Mouse (Mus musculus): ENCODE measurements around the gene Mt2. TPM values are rescaled to one million over a fixed set of nuclear protein-coding genes. Genes with fewer than 3 reads are reported as not detected.

Mt2 gene
- polyA plus RNA-seq, 1 experiment from 2014 or later = 67.5 TPM

DNA sequence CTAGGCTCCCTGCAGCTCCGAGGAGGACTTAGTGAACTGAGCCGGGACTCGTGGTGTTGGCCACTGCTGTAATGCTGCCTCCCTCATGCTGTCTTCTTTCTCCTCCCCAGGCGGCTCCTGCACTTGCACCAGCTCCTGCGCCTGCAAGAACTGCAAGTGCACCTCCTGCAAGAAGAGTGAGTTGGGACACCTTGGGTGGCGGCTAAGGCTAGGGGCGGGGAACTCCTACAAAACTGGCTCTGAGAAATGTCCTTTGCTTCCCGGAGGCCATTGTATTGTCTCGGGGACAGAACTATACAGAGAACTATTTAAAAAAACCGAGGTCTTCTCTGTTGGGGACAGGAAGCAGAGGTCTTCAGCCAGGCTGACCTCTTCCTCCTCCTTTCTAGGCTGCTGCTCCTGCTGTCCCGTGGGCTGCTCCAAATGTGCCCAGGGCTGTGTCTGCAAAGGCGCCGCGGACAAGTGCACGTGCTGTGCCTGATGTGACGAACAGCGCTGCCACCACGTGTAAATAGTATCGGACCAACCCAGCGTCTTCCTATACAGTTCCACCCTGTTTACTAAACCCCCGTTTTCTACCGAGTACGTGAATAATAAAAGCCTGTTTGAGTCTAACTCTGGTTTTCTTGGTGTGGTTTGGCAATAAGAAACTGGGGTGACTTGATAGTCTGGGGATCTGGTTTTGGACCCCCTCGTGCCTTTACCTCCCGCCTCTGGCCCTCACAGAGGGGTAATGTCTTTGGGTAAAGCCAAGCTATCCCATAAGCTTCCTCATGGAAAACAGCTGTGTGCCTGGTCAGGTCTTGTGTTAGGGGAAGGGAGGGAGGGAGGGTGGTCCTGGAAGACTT lies 7.5 kb downstream of the Mt2 start:
- no peak overlapping the region for H3K27ac ChIP-seq (ENCODE audit: low read depth, low read length)
- H3K36me3 ChIP-seq (ENCODE audit: control insufficient read depth, insufficient read depth, low read length) = no peaks in the 10 kb centered on the region
- peaks cover 14% of the 10 kb centered on the region; the same call in 1 of the 2 replicates for H3K4me1 ChIP-seq (ENCODE audit: control insufficient read depth, insufficient read depth, low read length)
- H3K4me2 ChIP-seq (replicated peaks; ENCODE audit: low read depth, low read length) = peak overlapping the region; percentile 78
- peak overlapping the region; percentile 42; the same call in 1 of the 2 replicates for H3K9ac ChIP-seq (ENCODE audit: low read depth, low read length)
- WGBS = 6% methylated on average over 25 of the region's 25 CpGs
- no peak for ATAC-seq (ENCODE audit: low FRiP score, low TSS enrichment)
- H3K27me3 ChIP-seq (ENCODE audit: control insufficient read depth, insufficient read depth, low read length) = peaks cover 75% of the 10 kb centered on the region
- no peaks in the 10 kb centered on the region for H3K9me3 ChIP-seq (ENCODE audit: control insufficient read depth, low read length)
- H3K4me3 ChIP-seq (ENCODE audit: low read length) = peak overlapping the region; percentile 46

DNA sequence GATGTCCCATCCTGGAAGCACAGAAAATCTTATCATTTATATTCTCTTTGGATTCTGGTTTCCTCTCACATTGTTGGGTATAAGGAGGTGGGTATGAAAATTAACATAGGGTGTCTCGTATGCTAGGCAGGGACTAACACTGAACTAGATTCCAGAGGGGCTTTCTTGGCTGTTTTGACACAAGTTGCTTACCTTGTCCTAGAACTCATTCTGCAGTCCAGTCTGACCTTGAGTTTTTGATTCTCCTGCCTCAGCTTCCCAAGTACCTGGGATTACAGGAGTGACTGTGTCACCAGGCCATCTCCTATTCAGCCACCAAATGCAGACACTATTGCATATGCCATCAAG lies 8.1 kb downstream of the Mt2 start:
- H3K4me2 ChIP-seq (replicated peaks; ENCODE audit: low read depth, low read length) = 0 out of 2 replicates have a peak overlapping the region, but pooled peaks have one; percentile 78
- H3K4me1 ChIP-seq (ENCODE audit: control insufficient read depth, insufficient read depth, low read length) = peaks cover 14% of the 10 kb centered on the region; the same call in 1 of the 2 replicates
- WGBS = 93% methylated on average over 1 of the region's 1 CpGs
- no peak overlapping the region for H3K27ac ChIP-seq (ENCODE audit: low read depth, low read length)
- no peaks in the 10 kb centered on the region for H3K9me3 ChIP-seq (ENCODE audit: control insufficient read depth, low read length)
- ATAC-seq (ENCODE audit: low FRiP score, low TSS enrichment) = no peak
- H3K27me3 ChIP-seq (ENCODE audit: control insufficient read depth, insufficient read depth, low read length) = peaks cover 71% of the 10 kb centered on the region
- no peak overlapping the region for H3K4me3 ChIP-seq (ENCODE audit: low read length)
- H3K9ac ChIP-seq (ENCODE audit: low read depth, low read length) = no peak overlapping the region
- no peaks in the 10 kb centered on the region for H3K36me3 ChIP-seq (ENCODE audit: control insufficient read depth, insufficient read depth, low read length)

DNA sequence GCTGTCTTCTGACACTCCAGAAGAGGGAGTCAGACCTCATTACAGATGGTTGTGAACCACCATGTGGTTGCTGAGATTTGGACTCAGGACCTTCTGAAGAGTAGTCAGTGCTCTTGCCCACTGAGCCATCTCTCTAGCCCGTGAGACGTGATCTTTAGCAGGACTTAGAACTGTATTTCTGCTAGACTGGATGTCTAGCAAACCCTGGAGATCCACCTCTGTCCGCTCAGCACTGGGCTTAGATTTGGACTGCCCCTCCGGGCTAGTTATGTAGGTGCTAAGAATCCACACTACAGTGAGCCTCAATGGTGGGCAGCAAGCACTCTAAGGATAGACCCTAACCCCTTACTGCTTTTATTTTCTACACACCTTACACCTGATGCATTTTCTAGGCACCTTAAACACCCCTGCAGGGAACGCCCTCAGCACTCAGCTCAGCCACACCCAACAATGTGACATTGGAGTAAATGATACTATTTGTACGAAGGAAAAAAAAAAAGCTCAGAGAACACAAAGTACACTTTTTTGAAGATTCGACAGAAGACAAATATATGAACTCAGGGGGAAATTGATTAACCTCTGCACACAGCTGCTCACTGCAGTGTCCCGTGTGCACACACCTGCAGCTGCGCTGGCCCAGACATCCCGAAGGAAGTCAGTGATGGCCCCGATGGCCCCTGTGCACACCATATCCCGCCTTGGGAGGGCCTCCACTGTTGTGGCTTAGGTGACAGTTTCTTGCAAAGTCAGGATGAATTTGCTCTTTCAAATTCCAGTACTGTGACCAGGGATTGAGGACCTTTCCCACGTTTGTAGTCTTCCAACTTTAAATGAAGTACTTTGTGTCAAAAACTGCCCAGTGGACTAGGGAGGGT lies 9.8 kb downstream of the Mt2 start:
- H3K4me3 ChIP-seq (ENCODE audit: low read length) = no peak overlapping the region
- no peaks in the 10 kb centered on the region for H3K9me3 ChIP-seq (ENCODE audit: control insufficient read depth, low read length)
- no peak for ATAC-seq (ENCODE audit: low FRiP score, low TSS enrichment)
- H3K27me3 ChIP-seq (ENCODE audit: control insufficient read depth, insufficient read depth, low read length) = peaks cover 74% of the 10 kb centered on the region
- H3K36me3 ChIP-seq (ENCODE audit: control insufficient read depth, insufficient read depth, low read length) = no peaks in the 10 kb centered on the region
- 0 out of 2 replicates have a peak overlapping the region, but pooled peaks have one; percentile 4 for H3K9ac ChIP-seq (ENCODE audit: low read depth, low read length)
- H3K4me1 ChIP-seq (ENCODE audit: control insufficient read depth, insufficient read depth, low read length) = peaks cover 14% of the 10 kb centered on the region; the same call in 1 of the 2 replicates
- peak overlapping the region; percentile 41 for H3K4me2 ChIP-seq (replicated peaks; ENCODE audit: low read depth, low read length)
- H3K27ac ChIP-seq (ENCODE audit: low read depth, low read length) = no peak overlapping the region
- WGBS = 61% methylated on average over 13 of the region's 13 CpGs

- WGBS = under 1% methylated on average over 16 of the region's 16 CpGs
- Histone ChIP-seq H3K9ac (ENCODE audit: low read depth, low read length) (0 out of 2 replicates have a peak overlapping the region, but pooled peaks have one; percentile 4), H3K27ac (ENCODE audit: low read depth, low read length) (no peak overlapping the region), H3K27me3 (ENCODE audit: control insufficient read depth, insufficient read depth, low read length) (peaks cover 77% of the 10 kb centered on the region), H3K4me1 (ENCODE audit: control insufficient read depth, insufficient read depth, low read length) (peaks cover 14% of the 10 kb centered on the region; the same call in 1 of the 2 replicates), H3K9me3 (ENCODE audit: control insufficient read depth, low read length) (no peaks in the 10 kb centered on the region), H3K36me3 (ENCODE audit: control insufficient read depth, insufficient read depth, low read length) (no peaks in the 10 kb centered on the region), H3K4me3 (ENCODE audit: low read length) (peak overlapping the region; percentile 24; the same call in 1 of the 2 replicates), H3K4me2 (replicated peaks; ENCODE audit: low read depth, low read length) (peak overlapping the region; percentile 41)
- peak; percentile 75 for ATAC-seq (ENCODE audit: low FRiP score, low TSS enrichment)
Measured at GRCm38 (mm10) chr8:94183117-94183516, 10.7 kb downstream of the Mt2 start.

- H3K27ac ChIP-seq (ENCODE audit: low read depth, low read length) = peak overlapping the region; percentile 38; the same call in 1 of the 2 replicates
- no peak overlapping the region for H3K4me3 ChIP-seq (ENCODE audit: low read length)
- H3K27me3 ChIP-seq (ENCODE audit: control insufficient read depth, insufficient read depth, low read length) = peaks cover 64% of the 10 kb centered on the region
- no peak for ATAC-seq (ENCODE audit: low FRiP score, low TSS enrichment)
- no peak overlapping the region for H3K9ac ChIP-seq (ENCODE audit: low read depth, low read length)
- 17% methylated on average over 12 of the region's 12 CpGs for whole genome bisulfite sequencing
- H3K36me3 ChIP-seq (ENCODE audit: control insufficient read depth, insufficient read depth, low read length) = no peaks in the 10 kb centered on the region
- peaks cover 11% of the 10 kb centered on the region; the same call in 1 of the 2 replicates for H3K4me1 ChIP-seq (ENCODE audit: control insufficient read depth, insufficient read depth, low read length)
- H3K4me2 ChIP-seq (replicated peaks; ENCODE audit: low read depth, low read length) = peak overlapping the region; percentile 12; the same call in 1 of the 2 replicates
- H3K9me3 ChIP-seq (ENCODE audit: control insufficient read depth, low read length) = no peaks in the 10 kb centered on the region
Measured at GRCm38 (mm10) chr8:94184357-94184843, 11.9 kb downstream of the Mt2 start.

GRCm38 (mm10) chr8:94185791-94186190 lies 13.3 kb downstream of the Mt2 start:
- WGBS = 49% methylated on average over 6 of the region's 6 CpGs
- no peaks in the 10 kb centered on the region for H3K36me3 ChIP-seq (ENCODE audit: control insufficient read depth, insufficient read depth, low read length)
- H3K9ac ChIP-seq (ENCODE audit: low read depth, low read length) = no peak overlapping the region
- H3K27me3 ChIP-seq (ENCODE audit: control insufficient read depth, insufficient read depth, low read length) = peaks cover 50% of the 10 kb centered on the region
- no peak overlapping the region for H3K4me3 ChIP-seq (ENCODE audit: low read length)
- H3K9me3 ChIP-seq (ENCODE audit: control insufficient read depth, low read length) = no peaks in the 10 kb centered on the region
- no peak overlapping the region for H3K4me2 ChIP-seq (replicated peaks; ENCODE audit: low read depth, low read length)
- H3K4me1 ChIP-seq (ENCODE audit: control insufficient read depth, insufficient read depth, low read length) = peaks cover 11% of the 10 kb centered on the region; the same call in 1 of the 2 replicates
- no peak for ATAC-seq (ENCODE audit: low FRiP score, low TSS enrichment)
- no peak overlapping the region for H3K27ac ChIP-seq (ENCODE audit: low read depth, low read length)

- H3K9ac ChIP-seq (ENCODE audit: low read depth, low read length) = no peak overlapping the region
- peak overlapping the region; percentile 12; the same call in 1 of the 2 replicates for H3K4me3 ChIP-seq (ENCODE audit: low read length)
- peak; percentile 56 for ATAC-seq (ENCODE audit: low FRiP score, low TSS enrichment)
- H3K27me3 ChIP-seq (ENCODE audit: control insufficient read depth, insufficient read depth, low read length) = peaks cover 47% of the 10 kb centered on the region
- peaks cover 13% of the 10 kb centered on the region; the same call in 1 of the 2 replicates for H3K4me1 ChIP-seq (ENCODE audit: control insufficient read depth, insufficient read depth, low read length)
- peak overlapping the region; percentile 29 for H3K4me2 ChIP-seq (replicated peaks; ENCODE audit: low read depth, low read length)
- H3K27ac ChIP-seq (ENCODE audit: low read depth, low read length) = no peak overlapping the region
- no peaks in the 10 kb centered on the region for H3K9me3 ChIP-seq (ENCODE audit: control insufficient read depth, low read length)
- 2% methylated on average over 17 of the region's 17 CpGs for WGBS
- H3K36me3 ChIP-seq (ENCODE audit: control insufficient read depth, insufficient read depth, low read length) = no peaks in the 10 kb centered on the region
Measured at GRCm38 (mm10) chr8:94186542-94186941, 14.1 kb downstream of the Mt2 start.

DNA sequence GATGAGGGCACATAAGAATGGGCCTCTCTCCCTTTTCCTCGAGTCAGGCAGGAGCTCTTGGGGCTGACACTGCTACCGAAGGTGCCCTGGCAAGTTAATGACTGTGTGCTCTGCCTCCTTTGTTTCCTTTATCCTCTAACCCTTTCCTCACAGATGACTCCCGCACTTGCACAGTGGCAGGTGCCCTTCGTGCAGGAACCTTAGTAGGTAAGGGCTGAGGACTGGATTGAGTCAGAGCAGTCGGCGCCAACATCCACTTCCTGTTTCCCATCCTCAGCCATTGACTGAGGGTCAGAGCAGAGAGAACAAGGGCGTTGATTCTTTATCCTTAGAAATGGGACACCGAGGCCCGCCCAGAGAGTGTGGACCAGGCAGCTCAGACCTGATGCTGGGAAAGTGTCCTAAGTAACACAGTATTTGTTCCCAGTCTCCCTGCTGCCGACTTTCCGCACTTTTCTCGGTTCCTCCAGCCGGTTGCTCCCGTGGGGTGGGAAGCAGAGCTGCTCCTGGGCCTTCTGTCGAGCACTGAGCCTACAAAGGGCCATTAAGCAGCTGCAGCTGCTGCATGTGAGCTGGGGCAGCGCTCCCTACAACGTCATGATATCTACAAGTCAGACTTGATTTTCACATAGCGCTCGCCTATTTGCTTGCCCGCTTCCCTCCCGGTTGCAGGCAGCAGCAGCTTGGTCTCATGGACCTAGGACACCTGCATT lies 15.0 kb downstream of the Mt2 start:
- Histone ChIP-seq H3K36me3 (ENCODE audit: control insufficient read depth, insufficient read depth, low read length) (no peaks in the 10 kb centered on the region), H3K27ac (ENCODE audit: low read depth, low read length) (no peak overlapping the region), H3K4me3 (ENCODE audit: low read length) (no peak overlapping the region), H3K9ac (ENCODE audit: low read depth, low read length) (no peak overlapping the region), H3K4me2 (replicated peaks; ENCODE audit: low read depth, low read length) (no peak overlapping the region), H3K4me1 (ENCODE audit: control insufficient read depth, insufficient read depth, low read length) (peaks cover 13% of the 10 kb centered on the region; the same call in 1 of the 2 replicates), H3K27me3 (ENCODE audit: control insufficient read depth, insufficient read depth, low read length) (peaks cover 42% of the 10 kb centered on the region), H3K9me3 (ENCODE audit: control insufficient read depth, low read length) (no peaks in the 10 kb centered on the region)
- WGBS = 31% methylated on average over 21 of the region's 21 CpGs
- no peak for ATAC-seq (ENCODE audit: low FRiP score, low TSS enrichment)
